Mouse (Mus musculus): ENCODE measurements around the gene Slc25a33.
A peak's percentile ranks its signal among the peaks of the same experiment; 100 is the strongest.
"Not testable (repeated sequence)": the region's sequence is repeated elsewhere in the genome, so short reads cannot be mapped to it uniquely, and the experiment has no call there.

Gene Slc25a33

GRCm38 (mm10) chr4:149759517-149759916 is 14.6 kb downstream of the Slc25a33 start:
- DNase-seq (ENCODE audit: extremely low read depth, low read depth, low spot score), result no peak

- no peak for DNase-seq (ENCODE audit: extremely low read depth, low read depth, low spot score)
Measured at GRCm38 (mm10) chr4:149758423-149758822, 15.7 kb downstream of the Slc25a33 start.

GRCm38 (mm10) chr4:149756546-149756945 is 17.5 kb downstream of the Slc25a33 start:
- not testable (repeated sequence) for DNase-seq (ENCODE audit: extremely low read depth, low read depth, low spot score)

GRCm38 (mm10) chr4:149752836-149753235 is 21.2 kb downstream of the Slc25a33 start:
- DNase-seq (ENCODE audit: extremely low read depth, low read depth, low spot score), result no peak

GRCm38 (mm10) chr4:149752124-149752799 is 21.8 kb downstream of the Slc25a33 start:
- no peak for DNase-seq (ENCODE audit: extremely low read depth, low read depth, low spot score)

GRCm38 (mm10) chr4:149750671-149751070 is 23.4 kb downstream of the Slc25a33 start:
- DNase-seq (ENCODE audit: extremely low read depth, low read depth, low spot score), result no peak

GRCm38 (mm10) chr4:149749663-149750015 is 24.4 kb downstream of the Slc25a33 start:
- not testable (repeated sequence) for DNase-seq (ENCODE audit: extremely low read depth, low read depth, low spot score)

GRCm38 (mm10) chr4:149749003-149749662 is 24.9 kb downstream of the Slc25a33 start:
- DNase-seq (ENCODE audit: extremely low read depth, low read depth, low spot score), result no peak

GRCm38 (mm10) chr4:149744119-149744518 is 30.0 kb downstream of the Slc25a33 start:
- DNase-seq (ENCODE audit: extremely low read depth, low read depth, low spot score), result no peak

GRCm38 (mm10) chr4:149742011-149742530 is 32.0 kb downstream of the Slc25a33 start:
- DNase-seq (ENCODE audit: extremely low read depth, low read depth, low spot score), result no peak

GRCm38 (mm10) chr4:149740301-149740700 is 33.8 kb downstream of the Slc25a33 start:
- no peak for DNase-seq (ENCODE audit: extremely low read depth, low read depth, low spot score)

- DNase-seq (ENCODE audit: extremely low read depth, low read depth, low spot score), result no peak
Measured at GRCm38 (mm10) chr4:149739478-149739877, 34.6 kb downstream of the Slc25a33 start.

GRCm38 (mm10) chr4:149737383-149738324 is 36.4 kb downstream of the Slc25a33 start, which contains the start of gene Tmem201:
Gene Tmem201, minus strand, starts transcription at chr4:149738044.
- no peak for DNase-seq (ENCODE audit: extremely low read depth, low read depth, low spot score)

GRCm38 (mm10) chr4:149736581-149736980 is 37.5 kb downstream of the Slc25a33 start:
- DNase-seq (ENCODE audit: extremely low read depth, low read depth, low spot score), result peak; percentile 51

- DNase-seq (ENCODE audit: extremely low read depth, low read depth, low spot score), result no peak
Measured at GRCm38 (mm10) chr4:149735624-149736250, 38.3 kb downstream of the Slc25a33 start.

GRCm38 (mm10) chr4:149734730-149735475 is 39.2 kb downstream of the Slc25a33 start:
- DNase-seq (ENCODE audit: extremely low read depth, low read depth, low spot score), result no peak

GRCm38 (mm10) chr4:149734246-149734645 is 39.8 kb downstream of the Slc25a33 start:
- no peak for DNase-seq (ENCODE audit: extremely low read depth, low read depth, low spot score)

- no peak for DNase-seq (ENCODE audit: extremely low read depth, low read depth, low spot score)
Measured at GRCm38 (mm10) chr4:149733748-149734147, 40.3 kb downstream of the Slc25a33 start.

GRCm38 (mm10) chr4:149732800-149733199 is 41.3 kb downstream of the Slc25a33 start:
- no peak for DNase-seq (ENCODE audit: extremely low read depth, low read depth, low spot score)

- DNase-seq (ENCODE audit: extremely low read depth, low read depth, low spot score), result no peak
Measured at GRCm38 (mm10) chr4:149732313-149732712, 41.8 kb downstream of the Slc25a33 start.

All from fat pad, adult 2 months (tissue).